Mouse (Mus musculus): Measurements from ENCODE around the gene Pfn5. TPM values are rescaled to one million over a fixed set of nuclear protein-coding genes. Genes with fewer than 3 reads are reported as not detected.
"Not testable (repeated sequence)": the region's sequence is repeated elsewhere in the genome, so short reads cannot be mapped to it uniquely, and the experiment has no call there.

Pfn5 gene
- polyA plus RNA-seq (2015; fragmentation: Nextera tagmentation; extraction: Ambion mirVana) = not detected in 2 replicates

GRCm38 (mm10) chrX:95557887-95558286 lies at the start of gene Pfn5, which contains the start of gene Asb12:
TSS of gene Pfn5 (plus strand) at chrX:95558104.
TSS of gene Asb12 (minus strand) at chrX:95557987.
- Histone ChIP-seq H3K4me3 (no peak within 1 kb of the TSS), H3K27ac (no peak within 1 kb of the TSS), H3K27me3 (peaks cover 6% of the 10 kb centered on the region; the same call in 1 of the 2 replicates), H3K9me3 (no peaks in the 10 kb centered on the region), H3K9ac (no peak within 1 kb of the TSS), H3K4me2 (no peak within 1 kb of the TSS), H3K4me1 (no peaks in the 10 kb centered on the region), H3K36me3 (no peaks in the 10 kb centered on the region)
- WGBS = 84% methylated on average over 2 of the region's 2 CpGs
- ATAC-seq (ENCODE audit: insufficient number of reproducible peaks, insufficient read depth, low FRiP score, low TSS enrichment, low read depth) = no peak

DNA sequence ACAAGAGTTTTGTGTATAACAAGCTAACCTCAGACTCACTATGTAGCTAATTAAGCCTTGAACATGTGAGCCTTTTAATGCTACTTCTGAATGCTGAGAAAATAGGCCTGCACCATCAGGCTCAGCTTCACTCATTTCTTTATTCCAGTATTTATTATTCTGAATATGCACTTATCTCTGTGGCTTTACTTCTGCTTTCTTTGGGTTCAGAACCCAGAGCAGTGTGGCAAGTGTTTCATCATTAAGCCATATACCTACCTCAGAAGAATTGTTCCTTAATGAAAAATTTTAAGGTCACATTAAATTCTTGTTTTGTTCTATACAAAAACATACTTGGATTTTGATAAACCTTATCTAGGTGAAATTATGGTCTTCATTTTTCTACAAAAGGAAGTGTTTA lies 34.0 kb upstream of the Pfn5 start:
- Histone ChIP-seq H3K9me3 (no peaks in the 10 kb centered on the region), H3K27me3 (peaks cover 9% of the 10 kb centered on the region; the same call in 1 of the 2 replicates), H3K27ac (no peak overlapping the region), H3K4me1 (no peaks in the 10 kb centered on the region), H3K4me2 (no peak overlapping the region), H3K36me3 (no peaks in the 10 kb centered on the region), H3K4me3 (no peak overlapping the region), H3K9ac (no peak overlapping the region)
- no peak for ATAC-seq (ENCODE audit: insufficient number of reproducible peaks, insufficient read depth, low FRiP score, low TSS enrichment, low read depth)

GRCm38 (mm10) chrX:95525166-95525565 lies 32.7 kb upstream of the Pfn5 start:
- H3K36me3 ChIP-seq = no peaks in the 10 kb centered on the region
- no peaks in the 10 kb centered on the region for H3K4me1 ChIP-seq
- no peak overlapping the region for H3K27ac ChIP-seq
- ATAC-seq (ENCODE audit: insufficient number of reproducible peaks, insufficient read depth, low FRiP score, low TSS enrichment, low read depth) = no peak
- no peak overlapping the region for H3K9ac ChIP-seq
- 68% methylated on average over 2 of the region's 2 CpGs for WGBS
- no peak overlapping the region for H3K4me3 ChIP-seq
- no peak overlapping the region for H3K4me2 ChIP-seq
- peaks cover 8% of the 10 kb centered on the region; the same call in 1 of the 2 replicates for H3K27me3 ChIP-seq
- no peaks in the 10 kb centered on the region for H3K9me3 ChIP-seq

- not testable (repeated sequence) for H3K36me3 ChIP-seq; H3K4me2 ChIP-seq; ATAC-seq (ENCODE audit: insufficient number of reproducible peaks, insufficient read depth, low FRiP score, low TSS enrichment, low read depth); H3K4me3 ChIP-seq; H3K27ac ChIP-seq; H3K9me3 ChIP-seq; H3K4me1 ChIP-seq; H3K27me3 ChIP-seq; H3K9ac ChIP-seq
- 80% methylated on average over 2 of the region's 2 CpGs for WGBS
Observed at GRCm38 (mm10) chrX:95535493-95535892, 22.4 kb upstream of the Pfn5 start.

DNA sequence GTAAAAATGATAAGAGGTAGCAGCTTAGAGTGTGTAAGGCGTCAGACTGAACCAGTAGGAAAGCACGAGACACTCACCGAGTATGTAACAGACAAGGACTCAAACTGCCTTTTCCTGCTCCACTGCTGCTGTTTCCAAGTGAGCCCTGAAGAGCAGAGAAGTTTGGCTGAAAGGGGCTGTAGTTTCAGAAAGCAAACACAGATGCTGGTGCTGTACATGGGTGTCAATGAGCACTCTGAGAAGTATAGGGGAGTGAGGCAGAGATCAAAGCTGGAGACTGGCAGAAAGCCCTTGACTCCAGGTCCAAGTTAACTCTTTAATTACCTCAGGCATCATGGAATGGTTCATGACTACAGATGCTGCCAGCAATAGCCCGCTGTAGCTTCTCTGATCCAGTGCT lies 3.6 kb upstream of the Pfn5 start:
- WGBS = 74% methylated on average over 4 of the region's 4 CpGs

DNA sequence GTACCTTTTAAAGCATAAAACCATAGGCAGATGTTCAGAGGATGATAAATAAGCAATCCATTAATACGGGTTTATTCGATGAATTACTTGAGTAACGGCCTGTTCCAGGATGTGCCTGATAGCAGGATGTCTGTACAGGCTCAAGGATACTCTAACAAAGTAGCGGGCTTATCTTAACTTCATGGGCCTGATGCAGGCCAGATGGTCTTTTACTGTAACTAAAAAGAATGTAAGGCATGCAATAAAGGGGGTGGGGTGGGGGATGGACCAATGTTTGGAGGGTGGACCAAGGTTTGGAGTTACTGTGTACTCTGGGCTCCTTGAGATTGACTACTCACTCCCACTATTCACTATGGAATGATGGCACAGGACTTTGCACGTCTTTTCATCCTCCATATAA lies 42.7 kb downstream of the Pfn5 start:
- no peaks in the 10 kb centered on the region for H3K9me3 ChIP-seq
- no peak for ATAC-seq (ENCODE audit: insufficient number of reproducible peaks, insufficient read depth, low FRiP score, low TSS enrichment, low read depth)
- no peaks in the 10 kb centered on the region for H3K36me3 ChIP-seq
- no peak overlapping the region for H3K4me3 ChIP-seq
- no peak overlapping the region for H3K4me2 ChIP-seq
- H3K9ac ChIP-seq = no peak overlapping the region
- WGBS = 77% methylated on average over 5 of the region's 5 CpGs
- H3K27me3 ChIP-seq = no peaks in the 10 kb centered on the region
- no peak overlapping the region for H3K27ac ChIP-seq
- H3K4me1 ChIP-seq = no peaks in the 10 kb centered on the region

More for the DNA sequence above, 3.6 kb upstream of the Pfn5 start:
- no peak for ATAC-seq (ENCODE audit: insufficient number of reproducible peaks, insufficient read depth, low FRiP score, low TSS enrichment, low read depth)
- no peak overlapping the region for H3K27ac ChIP-seq
- H3K9me3 ChIP-seq = no peaks in the 10 kb centered on the region
- no peaks in the 10 kb centered on the region for H3K36me3 ChIP-seq
- peaks cover 6% of the 10 kb centered on the region; the same call in 1 of the 2 replicates for H3K27me3 ChIP-seq
- H3K9ac ChIP-seq = no peak overlapping the region
- H3K4me3 ChIP-seq = no peak overlapping the region
- H3K4me2 ChIP-seq = no peak overlapping the region
- H3K4me1 ChIP-seq = no peaks in the 10 kb centered on the region

Other genes starting within 250 kb of the Pfn5 start
- 13.4 and 13.9 TPM in 2 replicates for gene Amer1, start 113.2 kb upstream of the Pfn5 start, polyA plus RNA-seq (2015; fragmentation: Nextera tagmentation; extraction: Ambion mirVana)
- gene Asb12, start 117 bp upstream of the Pfn5 start, polyA plus RNA-seq (2015; fragmentation: Nextera tagmentation; extraction: Ambion mirVana) = not detected in 2 replicates
- gene Zc4h2, start 100.4 kb downstream of the Pfn5 start, polyA plus RNA-seq (2015; fragmentation: Nextera tagmentation; extraction: Ambion mirVana) = 28.1 and 29.9 TPM in 2 replicates
- gene Zc3h12b, start 153.6 kb downstream of the Pfn5 start, polyA plus RNA-seq (2015; fragmentation: Nextera tagmentation; extraction: Ambion mirVana) = 4.7 and 4.8 TPM in 2 replicates

Measured in embryonic facial prominence, embryonic 13.5 days (tissue).